Mouse (Mus musculus) yolk sac, embryonic 10.5 days (tissue): ENCODE results near the gene Rhot2.

Experiments
- DNase-seq: peaks from one replicate; pipeline ENCODE4 v3.0.0-alpha.2; 2017; ENCODE audit warnings: low spot score

Gene Rhot2

DNA sequence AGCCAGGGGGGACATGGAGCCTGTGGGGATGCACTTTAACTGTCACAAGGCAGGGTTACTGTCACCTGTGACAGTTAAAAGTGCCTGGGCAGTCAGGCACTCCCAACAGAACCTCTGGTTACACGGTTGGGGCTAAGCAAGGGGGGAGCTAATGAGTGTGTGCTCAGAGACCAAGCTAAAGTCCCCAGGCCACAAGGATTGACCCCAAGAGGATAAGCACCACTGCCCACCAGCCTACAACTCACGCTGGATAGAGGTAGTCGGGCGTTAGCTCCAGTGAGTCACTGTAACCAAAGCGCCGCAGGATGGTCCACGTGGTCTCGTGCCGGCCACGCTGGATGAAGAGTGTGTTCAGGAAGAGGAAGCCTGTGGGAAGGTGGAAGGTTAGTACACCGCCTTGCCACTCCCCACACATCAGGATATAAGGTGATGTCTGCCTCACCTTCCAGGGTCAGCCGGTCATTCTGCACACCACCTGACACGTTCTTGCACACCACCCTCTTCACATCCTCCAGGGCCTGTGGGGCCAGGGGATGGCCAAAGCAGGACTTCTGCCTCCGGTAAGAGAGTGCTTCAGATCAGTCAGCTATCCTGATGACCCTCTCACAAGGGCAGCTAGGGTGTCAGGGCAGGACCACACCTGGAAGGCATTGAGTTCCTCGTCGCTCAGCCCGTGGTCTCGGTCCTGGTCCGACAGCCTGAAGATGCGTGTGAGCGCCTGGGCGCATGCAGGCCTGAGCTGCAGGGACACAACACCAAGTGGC, 3.4 kb downstream of the Rhot2 start, which contains the start of gene Gm20683:
Gene Gm20683, minus strand, starts transcription at position 647 of the 764 bp plus-strand sequence.
- DNase-seq: no peak

DNA sequence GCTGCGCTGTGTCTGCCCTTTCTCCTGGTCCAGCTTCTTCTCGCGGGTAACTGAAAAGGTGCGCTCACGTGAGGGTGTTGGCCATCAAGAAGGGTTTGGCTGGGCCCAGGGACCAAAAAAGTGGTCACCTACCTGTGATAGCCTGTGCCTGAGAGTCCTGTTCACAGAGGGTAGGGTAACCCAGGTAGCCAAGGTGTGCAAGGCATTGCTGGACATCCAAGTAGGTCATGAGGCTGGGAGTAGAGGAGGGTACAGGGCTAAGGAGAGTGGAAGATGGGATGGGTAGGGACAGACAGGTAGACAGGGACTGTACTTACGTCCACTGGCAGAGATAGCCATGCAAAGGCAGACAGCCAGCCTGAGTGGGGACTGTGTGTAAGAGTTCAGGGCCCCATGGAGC, 4.1 kb downstream of the Rhot2 start:
- no peak for DNase-seq

DNA sequence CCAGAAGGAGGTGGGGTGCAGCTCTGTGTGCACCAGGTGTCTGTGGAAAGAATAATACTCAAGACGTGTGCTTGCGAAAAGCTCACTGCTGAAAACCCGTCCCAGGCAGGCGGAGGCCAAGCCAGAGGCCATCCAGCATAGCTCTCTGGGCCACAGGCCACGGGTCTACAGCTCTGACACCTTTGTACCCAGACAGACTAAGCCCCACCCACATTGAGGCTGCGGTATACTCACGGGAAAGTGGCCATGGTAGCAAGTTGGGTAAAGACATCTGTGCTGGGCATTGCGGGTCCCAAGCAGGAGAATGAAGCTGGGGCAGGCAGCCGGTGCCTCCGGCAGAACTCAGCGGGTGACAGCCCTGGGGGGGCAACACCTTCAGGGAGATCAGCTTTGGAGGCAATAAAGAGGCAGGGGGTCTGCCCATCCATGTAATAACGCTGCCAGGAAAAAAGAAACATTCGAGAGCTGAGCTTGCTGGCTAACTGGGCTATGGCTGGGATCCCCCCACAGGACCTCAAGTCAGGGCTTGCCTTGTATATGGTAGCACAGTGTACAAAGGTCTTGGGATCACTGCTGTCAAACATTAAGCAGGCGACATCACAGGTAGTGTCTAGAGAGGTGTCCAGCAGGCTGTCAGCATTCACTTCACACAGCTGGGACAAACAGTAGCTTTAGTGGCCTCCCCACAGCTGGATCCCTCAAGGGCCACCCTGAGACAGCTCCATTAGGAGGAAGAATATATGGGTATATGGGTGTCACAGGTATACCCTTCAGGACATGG, 5.0 kb downstream of the Rhot2 start:
- peak; percentile 63 for DNase-seq

DNA sequence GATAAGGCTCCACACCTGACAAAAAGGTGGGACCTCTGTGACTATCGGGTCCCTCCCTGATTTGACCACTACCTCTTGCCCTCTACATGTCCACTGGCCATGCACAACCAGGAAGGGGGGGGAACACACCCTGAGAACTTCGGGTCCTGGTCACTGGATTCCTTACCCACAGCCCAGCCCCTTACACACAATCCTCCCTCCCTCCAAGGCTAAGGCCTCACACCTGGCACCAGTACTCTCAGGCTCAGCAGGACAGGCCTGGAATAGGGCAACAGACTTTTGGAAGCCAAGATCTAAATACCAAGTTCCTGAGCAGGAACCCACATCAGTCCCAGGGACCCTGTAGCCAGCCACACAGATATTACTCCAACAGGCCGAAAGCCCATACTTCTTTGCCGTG, 5.7 kb downstream of the Rhot2 start:
- DNase-seq: no peak

DNA sequence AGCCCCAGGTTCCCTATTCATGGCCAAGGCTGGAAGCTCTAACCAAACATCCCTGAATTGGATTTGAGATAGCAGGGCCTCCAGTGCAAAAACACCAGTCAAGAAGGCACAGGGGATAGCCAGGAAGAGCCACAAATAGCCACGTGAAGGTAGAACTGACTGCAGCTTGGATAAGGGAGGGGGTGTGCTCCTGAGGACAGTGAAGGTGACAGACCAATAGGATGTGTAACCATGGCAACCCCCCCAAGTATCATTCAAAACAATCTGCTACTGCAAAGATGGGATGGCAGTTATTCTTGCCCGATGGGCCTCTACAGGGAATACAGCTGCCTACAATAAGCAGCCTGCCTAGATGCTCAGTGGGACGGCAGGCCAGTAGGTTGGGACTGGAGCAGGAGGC, 7.1 kb downstream of the Rhot2 start:
- no peak for DNase-seq

DNA sequence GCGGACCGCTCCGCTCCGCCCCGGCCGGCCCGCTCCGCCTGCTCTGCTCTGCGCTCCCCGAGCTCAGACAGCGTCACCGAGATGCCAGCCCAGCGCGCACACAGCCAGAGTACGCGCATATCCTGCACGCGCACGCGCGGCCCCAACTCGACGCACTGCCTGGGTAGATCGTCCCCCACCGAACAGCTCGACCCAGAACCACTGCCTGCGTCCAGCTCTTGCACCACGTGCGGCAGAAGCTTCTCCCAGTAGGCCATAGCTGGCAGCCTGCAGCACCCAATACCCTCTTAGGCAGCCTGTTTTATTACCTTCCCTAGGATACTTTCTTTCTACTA, 7.6 kb downstream of the Rhot2 start, which contains the start of gene Rhbdl1:
Gene Rhbdl1, minus strand, starts transcription at position 220 of the 335 bp plus-strand sequence.
- peak; percentile 69 for DNase-seq

DNA sequence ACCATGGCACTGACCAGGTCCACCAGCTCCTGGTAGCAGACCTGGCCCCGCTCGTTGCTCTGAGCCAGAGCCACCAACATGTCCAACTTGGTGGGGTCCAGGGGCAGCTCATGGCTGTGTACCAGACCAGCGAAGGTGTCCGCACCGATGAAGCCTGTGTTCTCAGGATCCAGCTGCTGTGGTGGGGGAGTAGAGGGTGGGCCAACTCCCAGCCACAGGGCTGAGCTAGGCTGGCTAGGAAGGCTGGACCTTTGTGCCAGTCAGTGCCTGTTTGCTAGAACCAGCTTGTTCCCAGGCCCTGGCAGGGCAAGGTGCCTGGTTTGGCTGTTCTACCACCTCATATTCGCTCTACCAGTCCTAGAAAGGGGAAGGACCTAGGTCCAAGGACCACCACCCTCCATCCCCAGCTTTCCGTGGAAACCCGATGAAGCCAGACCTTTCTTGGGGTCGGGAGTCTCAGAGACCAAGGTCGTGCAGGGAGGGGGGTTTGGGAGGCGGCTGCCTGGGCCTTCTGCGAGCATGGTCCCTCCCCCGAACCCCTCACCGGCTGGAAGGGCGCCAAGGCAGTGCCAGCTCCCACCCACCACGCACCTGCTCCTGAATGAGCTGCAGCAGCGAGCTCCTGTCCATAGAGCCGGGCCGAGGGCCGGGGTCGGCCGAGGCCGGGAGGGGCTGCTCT, 8.1 kb downstream of the Rhot2 start:
- no peak for DNase-seq

DNA sequence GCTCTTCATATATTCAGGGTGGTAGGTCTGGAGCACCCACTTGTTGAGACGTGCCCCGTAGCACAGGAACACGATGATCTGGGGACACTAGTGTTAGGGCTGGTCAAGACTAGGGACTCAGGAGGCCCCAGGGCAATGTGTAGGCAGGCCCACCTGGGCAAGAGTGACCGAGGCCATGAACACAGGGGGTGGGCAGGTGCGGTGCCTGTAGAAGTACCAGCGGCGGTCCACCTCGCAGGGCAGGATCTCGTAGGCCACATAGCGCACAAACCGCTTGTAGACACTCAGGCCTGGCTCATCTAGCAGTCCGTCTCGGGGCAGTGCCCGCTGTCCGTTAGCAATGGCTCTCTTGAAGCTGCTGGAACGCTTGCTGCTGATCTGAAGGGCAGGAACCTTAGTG, 8.8 kb downstream of the Rhot2 start:
- DNase-seq: no peak

DNA sequence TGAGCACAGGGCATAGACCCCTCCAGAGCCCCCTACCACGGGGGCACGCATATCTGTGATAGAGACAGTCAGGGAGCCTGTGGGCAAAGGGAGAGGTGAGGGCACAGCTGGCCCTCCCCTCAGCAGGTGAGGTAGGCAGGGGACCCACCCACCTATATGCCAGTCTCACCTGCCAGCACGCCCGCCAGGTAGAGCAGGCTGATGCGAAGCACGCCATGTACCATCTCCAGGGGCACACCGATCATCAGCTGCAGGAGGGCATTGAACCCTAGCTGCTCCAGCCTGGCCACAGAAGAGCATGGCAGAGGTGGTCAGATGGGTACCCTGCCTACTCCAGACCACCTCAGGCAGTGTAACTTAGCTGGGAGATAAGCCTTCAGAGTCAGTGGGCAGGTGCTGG, 9.3 kb downstream of the Rhot2 start:
- no peak for DNase-seq

DNA sequence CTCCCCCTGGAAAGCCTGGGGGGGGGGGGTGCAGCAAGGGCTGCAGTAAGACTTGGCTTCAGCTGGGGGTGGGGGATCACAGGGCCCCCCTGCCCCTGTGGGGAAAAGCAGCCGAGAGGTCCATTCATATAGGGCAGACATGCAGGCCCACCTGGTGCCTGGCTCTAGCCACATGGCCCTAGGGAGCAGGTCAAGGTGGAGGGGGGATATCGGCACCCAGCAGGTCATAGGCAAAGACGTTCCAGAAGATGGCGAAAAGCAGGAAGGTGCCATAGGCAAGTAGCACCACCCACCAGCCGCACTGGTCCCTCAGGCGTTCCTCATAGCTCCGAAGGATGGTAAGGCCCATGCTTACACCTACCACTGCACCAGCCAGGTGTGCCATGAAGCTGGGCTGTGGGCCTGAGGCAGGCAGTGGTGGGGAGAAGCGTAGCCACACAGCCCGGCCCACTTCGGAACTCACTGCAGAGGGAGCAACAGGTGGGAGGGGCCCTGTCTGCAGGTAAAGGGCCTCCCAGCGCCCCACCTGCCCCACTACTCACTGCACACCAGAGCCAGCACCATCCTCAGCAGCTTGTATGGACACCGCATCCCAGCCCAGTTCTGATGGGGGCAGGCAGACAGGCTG, 9.9 kb downstream of the Rhot2 start:
- no peak for DNase-seq

DNA sequence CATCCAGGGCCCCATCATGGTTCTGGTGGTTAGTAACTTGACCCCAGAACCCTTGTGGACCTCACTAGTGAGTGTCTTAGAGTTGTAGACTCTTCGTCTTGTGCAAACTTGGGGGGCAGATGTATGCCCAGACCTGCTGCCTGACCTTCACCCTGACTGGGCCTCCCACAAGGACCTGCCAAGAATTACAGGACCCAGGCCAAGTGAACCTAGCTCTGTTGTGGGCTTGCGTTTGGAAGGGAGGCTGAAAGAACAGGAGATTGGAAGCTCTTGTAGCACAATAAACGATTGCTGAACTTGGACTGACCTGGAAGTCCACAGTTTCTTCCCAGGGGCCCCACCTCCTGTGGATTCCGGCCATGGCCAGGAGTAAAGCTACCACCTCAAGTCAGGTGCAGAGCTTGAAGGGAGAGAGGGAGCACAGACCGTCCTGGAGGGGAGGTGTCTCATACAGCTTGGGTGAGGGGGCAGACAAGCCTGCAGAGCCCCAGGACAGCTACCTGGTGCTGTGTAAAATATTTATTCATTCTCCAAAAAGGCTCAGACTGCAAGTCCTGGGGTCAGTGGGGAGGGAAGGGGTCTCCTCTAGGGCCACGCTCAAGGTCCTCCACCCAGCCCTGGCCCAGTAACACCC, 10.6 kb downstream of the Rhot2 start:
- DNase-seq: no peak

DNA sequence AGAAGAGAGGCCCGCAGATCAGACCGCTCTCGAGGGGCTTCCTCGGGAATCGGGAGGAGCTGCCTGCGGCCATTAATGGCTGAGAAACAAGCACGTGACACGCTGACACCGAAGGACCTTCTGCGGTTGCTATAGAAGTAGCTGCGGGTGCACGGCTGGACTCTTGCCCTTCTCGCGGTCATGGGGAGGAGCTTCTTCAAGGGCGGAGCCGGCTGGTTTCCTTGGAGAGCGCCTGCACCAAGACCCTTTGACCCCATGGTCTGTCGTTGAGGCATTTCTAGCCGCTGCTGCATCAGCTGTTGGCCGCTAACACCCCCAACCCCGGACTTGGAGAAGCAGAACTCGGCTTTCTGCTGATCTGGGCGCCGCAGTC, 11.4 kb downstream of the Rhot2 start, which contains the start of gene Stub1:
Gene Stub1, minus strand, starts transcription at position 114 of the 373 bp plus-strand sequence.
- peak; percentile 98 for DNase-seq

DNA sequence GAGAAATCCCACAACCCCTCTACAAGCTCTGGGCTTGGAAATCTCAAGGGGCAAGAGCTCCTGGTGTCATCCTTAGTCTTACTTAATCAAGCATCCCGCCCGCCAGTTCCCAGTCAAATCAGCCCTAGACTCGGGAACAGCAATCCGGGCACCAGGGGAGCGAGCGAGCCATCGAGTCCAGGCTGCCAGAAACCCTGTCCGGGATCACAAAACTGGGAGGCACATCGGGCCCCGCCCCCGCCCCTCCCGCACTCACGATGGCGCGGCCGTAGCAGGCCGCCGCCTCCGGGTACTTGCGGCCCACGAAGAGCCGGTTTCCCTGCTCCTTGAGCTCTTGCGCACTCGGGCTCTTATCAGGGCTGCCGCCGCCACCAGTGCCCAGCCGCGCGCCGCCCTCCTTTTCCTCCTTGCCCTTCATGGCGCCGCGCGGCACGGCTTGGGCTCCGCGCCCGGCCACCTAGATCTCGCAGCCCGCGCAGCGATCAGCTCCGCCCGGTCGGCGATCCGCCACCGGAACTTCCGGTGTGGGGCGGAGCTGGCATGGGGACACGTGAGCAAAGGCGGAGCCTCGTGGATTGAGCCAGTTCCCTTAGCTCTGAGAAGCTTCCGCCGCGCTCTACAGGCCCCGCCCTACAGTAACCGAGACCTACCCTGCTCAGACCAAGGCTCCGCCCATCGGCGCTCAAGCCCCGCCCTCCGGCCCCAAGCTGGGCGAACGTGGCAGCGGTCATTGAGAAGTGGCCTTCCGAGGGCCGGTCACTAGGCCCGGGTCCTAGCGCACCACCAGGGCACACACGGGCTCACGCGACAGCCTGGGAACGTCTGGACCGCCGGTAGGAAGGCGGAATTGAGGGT, 12.0 kb downstream of the Rhot2 start:
- DNase-seq: peak; percentile 100

DNA sequence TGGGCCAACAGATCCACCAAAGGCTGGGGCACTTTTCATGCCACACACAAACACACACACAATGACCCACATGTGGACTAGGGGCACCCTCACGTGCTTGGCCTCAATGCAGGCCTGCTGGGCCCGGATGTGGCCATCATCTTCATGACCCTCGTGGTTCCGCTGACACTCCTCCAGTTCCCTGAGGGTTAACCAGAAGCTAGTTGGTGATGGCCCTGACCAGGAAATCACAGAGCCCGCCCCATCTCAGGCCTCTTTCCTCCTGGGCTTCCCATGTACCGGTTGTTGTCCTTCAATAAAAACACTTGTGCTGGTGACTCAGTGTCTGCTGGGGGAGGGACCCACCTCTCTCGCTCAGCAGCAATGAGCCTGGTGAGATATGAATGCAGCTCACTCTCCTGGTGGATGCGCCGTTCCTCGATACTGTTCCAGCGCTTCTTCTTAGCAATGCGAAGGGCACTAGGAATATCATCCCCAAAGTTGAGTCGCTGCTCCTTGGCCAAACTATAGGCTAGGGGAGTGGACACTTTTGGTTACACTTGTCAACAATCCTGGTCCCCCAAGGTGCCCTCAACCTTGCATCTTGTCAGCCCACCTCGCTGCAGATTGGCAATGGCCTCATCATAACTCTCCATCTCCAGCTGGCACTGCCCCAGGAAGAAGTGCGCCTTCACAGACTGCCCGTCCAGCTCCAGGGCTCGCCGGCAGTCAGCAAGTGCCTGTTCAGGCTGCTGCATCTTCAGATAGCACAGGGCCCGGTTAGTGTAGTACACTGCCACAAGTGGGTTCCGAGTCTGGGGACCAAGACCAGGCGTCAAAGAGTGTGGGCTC, 13.0 kb downstream of the Rhot2 start:
- DNase-seq: no peak

DNA sequence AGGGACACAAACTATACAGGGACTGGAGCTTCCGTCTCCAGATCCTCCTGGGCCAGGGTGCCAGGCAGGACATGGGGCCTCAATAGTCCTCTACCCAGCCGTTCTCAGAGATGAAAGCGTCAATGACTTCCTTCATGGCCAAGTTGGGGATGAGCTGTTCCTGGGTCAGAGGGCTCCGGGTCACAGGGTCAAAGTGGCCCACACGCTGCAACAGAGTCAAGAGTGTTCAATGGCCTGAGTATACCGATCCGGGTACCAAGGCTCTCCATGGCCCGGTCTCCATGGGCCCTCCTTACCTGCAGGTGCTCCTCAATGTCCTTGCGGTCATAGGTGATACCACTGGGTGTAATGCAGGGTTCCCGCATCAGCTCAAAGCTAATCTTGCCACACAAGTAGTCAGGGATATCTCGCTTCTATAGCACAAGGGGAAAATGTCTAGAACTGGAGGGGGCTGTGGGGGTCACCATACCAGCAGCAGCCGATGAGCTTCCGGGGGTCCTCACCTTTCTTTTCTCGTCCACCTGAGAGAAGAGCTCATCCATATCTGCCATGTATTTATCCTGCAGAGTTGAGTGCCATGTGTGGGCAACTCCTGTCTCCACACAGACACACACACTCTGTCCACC, 13.7 kb downstream of the Rhot2 start:
- DNase-seq: no peak

DNA sequence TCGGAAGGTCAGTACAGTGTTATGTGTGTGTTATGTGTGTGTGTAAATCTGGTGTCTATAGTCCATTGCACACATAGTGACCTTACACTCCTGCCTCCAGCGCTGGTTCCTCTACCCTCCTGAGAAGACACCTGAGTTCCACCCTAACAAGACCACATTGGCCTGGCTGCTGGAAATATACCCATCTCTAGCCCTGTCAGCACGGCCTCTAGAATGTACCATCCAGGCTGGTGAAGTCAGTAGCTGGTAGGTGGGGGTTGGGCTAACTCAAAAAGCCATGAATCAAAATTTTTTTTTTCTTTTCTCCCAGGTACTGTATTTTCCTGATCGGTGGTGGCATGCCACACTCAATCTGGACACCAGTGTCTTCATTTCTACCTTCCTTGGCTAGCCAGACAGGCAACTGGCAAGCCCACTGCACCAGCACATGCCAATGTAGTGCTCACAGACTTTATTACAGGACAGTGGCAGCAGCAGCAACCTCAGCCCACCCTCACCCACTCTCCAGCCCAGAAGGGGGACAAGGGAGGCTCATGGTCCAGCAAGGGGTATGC, 14.4 kb downstream of the Rhot2 start:
- DNase-seq: no peak

DNA sequence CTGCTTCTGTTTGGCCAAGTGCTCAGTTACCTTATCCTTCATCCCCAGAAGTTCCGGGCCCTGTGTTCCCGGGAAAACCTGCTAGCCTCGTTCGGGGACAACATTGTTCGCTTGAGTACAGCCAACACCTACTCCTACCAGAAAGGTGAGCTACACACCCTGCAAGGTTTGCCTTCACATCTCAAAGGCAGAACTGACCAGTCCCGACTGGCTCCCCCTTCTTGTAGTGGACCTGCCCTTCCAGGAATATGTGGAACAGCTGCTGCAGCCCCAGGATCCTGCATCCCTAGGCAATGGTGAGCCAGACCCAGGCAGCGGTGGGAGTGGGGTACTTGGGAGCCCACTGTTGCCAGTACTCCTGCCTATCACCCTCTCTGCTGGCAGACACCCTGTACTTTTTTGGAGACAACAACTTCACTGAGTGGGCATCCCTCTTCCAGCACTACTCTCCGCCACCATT, 15.1 kb downstream of the Rhot2 start:
- DNase-seq: no peak

DNA sequence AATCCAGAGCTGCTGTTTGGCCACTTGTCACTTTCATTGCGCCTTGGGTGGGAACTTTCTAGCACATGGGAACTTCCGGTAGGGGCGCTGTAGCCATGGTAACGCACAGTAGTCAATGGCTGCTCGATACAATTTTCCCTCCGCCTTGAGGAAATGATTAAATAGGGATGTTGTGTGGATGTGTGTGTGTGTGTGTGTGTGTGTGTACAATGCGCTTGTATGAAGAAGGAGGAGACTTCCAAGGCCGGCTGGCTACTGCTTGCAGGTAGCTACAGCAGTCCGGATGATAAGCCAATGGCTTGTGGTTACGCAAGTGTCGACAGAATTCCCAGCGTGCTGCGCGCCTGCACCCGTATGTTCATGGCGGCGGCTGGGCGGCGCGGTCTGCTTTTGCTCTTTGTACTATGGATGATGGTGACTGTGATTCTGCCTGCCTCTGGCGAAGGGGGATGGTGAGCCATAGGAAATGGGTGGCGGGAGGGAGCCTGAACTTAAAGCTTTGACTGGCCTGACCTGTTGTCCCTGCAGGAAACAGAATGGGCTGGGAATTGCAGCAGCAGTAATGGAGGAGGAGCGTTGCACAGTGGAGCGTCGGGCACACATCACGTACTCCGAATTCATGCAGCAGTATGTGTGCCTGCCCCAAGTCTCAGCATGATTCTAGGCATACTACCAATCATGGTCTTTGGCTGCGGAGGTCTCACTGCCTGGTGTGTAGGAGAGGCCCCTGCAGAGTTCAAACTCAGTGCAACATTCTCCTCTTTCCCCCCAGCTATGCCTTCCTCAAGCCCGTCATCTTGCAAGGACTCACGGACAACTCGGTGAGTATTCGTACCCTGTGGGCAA, 15.7 kb downstream of the Rhot2 start, which contains the start of gene Jmjd8:
Gene Jmjd8, plus strand, starts transcription at position 156 of the 846 bp plus-strand sequence.
- peak; percentile 90 for DNase-seq
